Mouse (Mus musculus) cerebellum, adult 9-10 months (tissue): ENCODE measurements around the gene Arih1.

Experiments
- DNase-seq: peaks from one replicate; pipeline ENCODE4 v3.0.0; 2022

Gene Arih1

GRCm38 (mm10) chr9:59486549-59487065, at the start of gene Arih1:
Gene Arih1, minus strand, starts transcription at chr9:59486618.
- peak; percentile 98 for DNase-seq

DNA sequence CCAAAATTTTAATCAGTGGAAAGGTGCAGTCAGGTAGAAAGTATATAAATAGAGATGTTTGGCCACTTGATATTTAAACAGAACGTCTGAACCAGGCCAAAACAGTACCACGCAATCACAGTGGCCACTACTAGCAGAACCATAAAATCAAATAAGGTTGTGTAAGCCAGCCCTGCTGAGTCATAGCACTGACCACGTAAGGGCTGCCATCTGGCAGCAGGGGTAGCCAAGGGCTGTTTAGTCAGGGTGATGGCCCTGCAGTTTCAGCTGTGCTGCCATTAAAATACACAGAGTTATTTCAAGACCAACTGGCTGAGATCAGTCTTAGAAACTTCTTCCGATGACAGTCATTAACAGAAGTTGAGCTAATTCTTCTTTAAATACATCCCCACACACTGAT, 47.5 kb upstream of the Arih1 start:
- peak; percentile 86 for DNase-seq

DNA sequence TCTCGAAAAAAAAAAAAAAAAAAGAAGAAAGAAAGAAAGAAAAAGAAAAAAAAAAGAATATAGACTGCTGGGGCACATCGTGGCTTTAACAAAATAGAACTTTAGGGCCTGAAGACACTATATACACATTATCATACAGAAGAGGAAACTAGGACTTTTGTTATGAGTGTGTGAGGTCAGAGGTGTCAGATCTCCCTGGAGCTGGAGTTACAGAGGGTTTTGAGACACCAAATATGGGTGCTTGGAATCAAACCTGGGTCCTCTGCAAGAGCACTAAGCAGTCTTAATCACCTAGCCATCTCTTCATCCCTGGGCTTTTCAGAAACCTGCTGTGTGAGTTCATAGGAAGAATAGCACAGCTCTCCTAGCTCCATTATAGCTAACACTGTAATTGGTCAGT, 47.0 kb upstream of the Arih1 start:
- no peak for DNase-seq

GRCm38 (mm10) chr9:59531645-59532044, 45.2 kb upstream of the Arih1 start:
- no peak for DNase-seq

DNA sequence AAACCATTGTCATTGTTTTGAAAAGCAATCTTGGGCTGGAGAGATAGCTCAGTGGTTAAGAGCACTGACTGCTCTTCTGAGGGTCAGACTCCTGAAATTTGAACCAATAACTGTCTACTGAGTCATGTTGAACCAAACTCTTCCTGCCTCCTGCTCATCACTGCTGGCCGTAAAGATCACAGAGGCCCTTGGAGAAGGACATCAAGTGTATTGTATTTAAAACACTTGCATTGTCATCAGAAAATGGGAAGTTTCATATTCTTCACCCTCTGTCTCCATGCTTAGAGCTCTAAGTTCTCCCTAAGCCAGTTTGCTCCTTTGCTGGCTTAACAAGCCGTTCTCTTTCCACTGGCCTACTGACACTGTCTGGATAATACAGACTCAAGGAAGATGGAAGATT, 41.9 kb upstream of the Arih1 start:
- DNase-seq = no peak

GRCm38 (mm10) chr9:59527580-59527979, 41.2 kb upstream of the Arih1 start:
- DNase-seq = no peak

DNA sequence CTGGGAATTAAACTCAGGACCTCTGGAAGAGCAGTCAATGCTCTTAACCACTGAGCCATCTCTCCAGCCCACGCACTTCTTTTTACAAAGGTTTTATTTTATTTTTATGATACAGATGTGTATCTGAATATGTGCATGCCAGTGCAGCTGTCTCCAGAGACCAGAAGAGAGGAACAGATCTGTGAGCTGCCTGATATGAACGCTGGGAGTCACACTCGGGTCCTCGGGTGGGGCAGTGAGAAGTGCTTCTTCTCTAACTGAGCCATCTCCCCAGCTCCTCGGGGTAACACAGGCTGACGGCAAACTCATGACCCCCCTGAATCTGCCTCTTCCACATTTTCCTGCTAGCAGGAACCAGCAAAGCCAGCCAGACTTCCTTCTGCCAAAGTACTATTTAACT, 40.3 kb upstream of the Arih1 start:
- no peak for DNase-seq

GRCm38 (mm10) chr9:59522906-59523305, 36.5 kb upstream of the Arih1 start:
- no peak for DNase-seq

- no peak for DNase-seq
These were observed 33.0 kb upstream of the Arih1 start for GRCm38 (mm10) chr9:59519396-59519795.

- DNase-seq = no peak
These were observed 32.6 kb upstream of the Arih1 start for GRCm38 (mm10) chr9:59518976-59519375.

GRCm38 (mm10) chr9:59517127-59517526, 30.7 kb upstream of the Arih1 start:
- DNase-seq = no peak

GRCm38 (mm10) chr9:59515069-59515468, 28.7 kb upstream of the Arih1 start:
- DNase-seq = no peak

- DNase-seq = no peak
These were observed 26.0 kb upstream of the Arih1 start for GRCm38 (mm10) chr9:59512381-59512780.

DNA sequence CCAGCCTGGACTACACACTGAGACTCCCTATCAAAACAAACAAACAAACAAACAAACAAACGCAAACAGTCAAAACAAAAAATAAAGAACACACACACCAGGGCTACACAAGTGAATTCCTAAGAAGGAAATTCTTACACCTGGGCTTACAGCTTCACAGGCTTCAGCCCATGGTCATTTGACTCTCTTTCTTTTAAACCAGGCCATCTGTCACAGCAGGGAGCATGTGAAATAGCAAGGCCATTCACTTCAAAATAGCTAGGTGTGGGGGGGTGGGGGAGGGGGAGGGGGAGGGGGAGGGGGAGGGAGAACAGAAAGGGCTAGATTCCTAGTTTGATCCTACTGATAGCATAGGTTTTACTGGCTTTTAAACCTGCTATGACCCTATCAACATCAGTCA, 21.7 kb upstream of the Arih1 start:
- no peak for DNase-seq

- DNase-seq = no peak
These were observed 913 bp upstream of the Arih1 start for GRCm38 (mm10) chr9:59487331-59487730.

GRCm38 (mm10) chr9:59486076-59486518, 321 bp downstream of the Arih1 start:
- no peak for DNase-seq

DNA sequence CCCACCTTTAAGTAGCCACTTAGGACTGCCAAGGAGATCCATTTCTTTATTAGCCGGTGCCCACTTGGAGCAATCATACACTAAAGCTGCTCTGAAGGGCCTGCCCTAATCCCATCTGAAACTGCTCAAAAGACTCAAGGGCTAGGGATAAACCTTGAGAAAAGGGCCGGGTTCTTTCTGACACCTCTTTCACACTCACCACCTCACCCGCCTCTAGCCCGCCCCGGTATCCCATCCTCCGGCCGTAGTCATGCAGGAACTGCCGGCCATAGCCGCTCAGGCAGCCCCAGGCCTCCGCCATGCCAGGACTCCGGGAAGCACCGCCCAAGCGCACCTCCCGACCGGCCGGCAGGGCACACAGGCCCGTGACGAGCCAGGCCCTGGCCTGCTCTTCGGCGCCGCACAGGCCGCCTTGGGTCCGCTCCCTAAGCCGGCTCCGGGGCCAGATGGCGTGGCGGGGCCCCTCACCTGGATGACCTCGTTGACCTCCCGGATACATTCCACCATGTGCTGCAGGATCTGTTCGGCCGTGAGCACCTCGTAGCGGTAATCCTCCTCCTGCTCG, 825 bp downstream of the Arih1 start:
- DNase-seq = peak; percentile 64

- no peak for DNase-seq
These were observed 1.7 kb downstream of the Arih1 start for GRCm38 (mm10) chr9:59484760-59485159.

- no peak for DNase-seq
These were observed 4.0 kb downstream of the Arih1 start for GRCm38 (mm10) chr9:59482419-59482818.

DNA sequence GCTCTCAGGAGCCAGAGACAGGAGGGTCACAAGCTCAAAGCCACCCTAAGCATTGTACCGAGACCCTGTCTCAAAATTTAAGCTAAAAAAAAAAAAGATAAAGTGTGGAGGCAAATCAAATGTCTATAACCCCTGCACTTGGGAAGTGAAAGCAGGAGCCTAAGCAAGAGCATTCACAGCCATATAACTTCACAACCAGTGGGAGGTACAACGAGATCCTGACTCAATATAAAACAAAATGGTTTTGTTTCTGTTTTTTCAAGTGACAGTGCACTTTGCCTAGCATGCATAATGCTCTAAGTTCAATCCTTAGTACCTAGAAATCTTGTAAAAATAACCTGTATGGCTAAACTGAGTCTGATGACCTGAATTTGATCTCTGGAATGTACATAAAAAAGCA, 9.8 kb downstream of the Arih1 start:
- no peak for DNase-seq

DNA sequence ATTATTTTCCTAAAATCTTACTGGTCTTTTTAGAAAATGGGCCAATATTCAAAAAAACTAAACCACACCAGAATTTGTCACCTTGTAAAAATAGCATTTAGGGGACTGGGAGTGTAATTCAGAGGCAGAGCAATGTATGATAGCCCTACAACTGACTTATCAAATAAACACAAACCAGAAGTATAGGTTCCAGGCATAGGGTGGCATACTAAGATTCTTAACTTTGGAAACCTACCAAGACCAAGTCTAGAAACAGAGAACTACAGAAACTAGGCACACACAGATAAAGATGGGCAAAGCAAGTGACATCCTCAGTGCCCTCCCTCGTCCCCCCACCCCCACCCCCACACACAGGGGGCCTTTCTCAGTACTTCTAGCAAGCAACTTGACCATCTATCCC, 11.6 kb downstream of the Arih1 start:
- DNase-seq = no peak

- no peak for DNase-seq
These were observed 13.2 kb downstream of the Arih1 start for GRCm38 (mm10) chr9:59473171-59473570.

- no peak for DNase-seq
These were observed 17.0 kb downstream of the Arih1 start for GRCm38 (mm10) chr9:59469446-59469845.

DNA sequence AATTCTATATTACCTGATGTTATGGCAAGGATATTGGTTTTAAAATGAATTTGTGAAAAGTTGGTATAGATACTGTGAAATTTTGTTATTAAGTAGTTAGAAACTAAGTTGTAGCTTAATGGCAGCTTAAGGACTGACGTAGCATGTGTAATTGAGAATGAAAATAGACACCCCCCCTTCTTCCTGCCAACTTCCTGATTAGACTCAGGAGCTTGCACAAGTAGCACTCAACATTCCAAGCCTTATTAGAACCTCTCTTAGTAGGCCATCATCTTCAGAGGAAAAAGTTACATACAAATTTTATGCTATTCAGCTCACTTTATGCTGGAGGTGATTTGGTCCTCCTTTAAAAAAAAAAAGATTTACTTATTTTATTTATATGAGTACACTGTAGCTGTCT, 22.1 kb downstream of the Arih1 start:
- no peak for DNase-seq

GRCm38 (mm10) chr9:59458997-59459510, 27.4 kb downstream of the Arih1 start:
- no peak for DNase-seq
